Mouse (Mus musculus) lung, postnatal 0 days (tissue): ENCODE results near the gene Galnt11. TPM values are rescaled to one million over a fixed set of nuclear protein-coding genes. Genes with fewer than 3 reads are reported as not detected.

Source experiments
- ATAC-seq: fragments of 200-750 bp; cut with Nextera tagmentation; 2 replicates; pipeline ENCODE4 v1.8.0; 2017; ENCODE audit warnings: moderate library complexity
- DNase-seq: peaks from one replicate; pipeline ENCODE4 v3.0.0-alpha.2; 2016; ENCODE audit warnings: low spot score
- H3K27ac ChIP-seq: fragments of 300-500 bp; sonication (generic); 2 replicates; pipeline ENCODE4 v1.5.1; 2014; ENCODE audit warnings: antibody characterized with exemption, mild to moderate bottlenecking, low read length, mixed read lengths
- H3K27me3 ChIP-seq: fragments of 300-500 bp; sonication (generic); replicated peaks from 2 replicates; pipeline ENCODE4 v1.6.1; 2014; ENCODE audit warnings: low read length, mixed read lengths; ENCODE audit not compliant: insufficient read depth
- H3K36me3 ChIP-seq: fragments of 300-500 bp; sonication (generic); 2 replicates; pipeline ENCODE4 v1.6.1; 2014; ENCODE audit warnings: low read length, mixed read lengths; ENCODE audit not compliant: insufficient read depth
- H3K4me1 ChIP-seq: fragments of 300-500 bp; sonication (generic); 2 replicates; pipeline ENCODE4 v1.6.1; 2014; ENCODE audit warnings: antibody characterized with exemption, low read depth, low read length, mixed read lengths; ENCODE audit not compliant: insufficient read depth
- H3K4me2 ChIP-seq: fragments of 300-500 bp; sonication (generic); replicated peaks from 2 replicates; pipeline ENCODE4 v1.6.1; 2014; ENCODE audit warnings: low read depth, mild to moderate bottlenecking, low read length, moderate library complexity, mixed read lengths
- H3K4me3 ChIP-seq: fragments of 300-500 bp; sonication (generic); 2 replicates; pipeline ENCODE4 v1.5.1; 2014; ENCODE audit warnings: low read depth, low read length
- H3K9ac ChIP-seq: fragments of 300-500 bp; sonication (generic); replicated peaks from 2 replicates; pipeline ENCODE4 v1.6.1; 2014; ENCODE audit warnings: low read depth, mild to moderate bottlenecking
- H3K9me3 ChIP-seq: fragments of 300-500 bp; sonication (generic); 2 replicates; pipeline ENCODE4 v1.6.1; 2016; ENCODE audit warnings: low read length, mixed read lengths
- CTCF ChIP-seq: IDR thresholded peaks from 2 replicates; pipeline ENCODE4 v1.5.1; 2016; ENCODE audit warnings: antibody characterized with exemption, mild to moderate bottlenecking
- EP300 ChIP-seq: IDR thresholded peaks from 2 replicates; pipeline ENCODE4 v1.6.1; 2016; ENCODE audit warnings: antibody characterized with exemption, mild to moderate bottlenecking, control low read depth
- WGBS: fragments of 180-500 bp; shearing (Covaris S2); extraction: QIAGEN DNeasy Blood & Tissue Kit; methylation state at CpG from one replicate; pipeline ENCODE4 v1.1.7; 2014; 5-methylcytosine and 5-hydroxymethylcytosine counted together
- polyA plus RNA-seq: library from polyadenylated mRNA; unstranded; fragments of >200 nt; fragmentation: Nextera tagmentation; extraction: Ambion mirVana; gene quantifications from 2 replicates; pipeline ENCODE4 v1.2.1, GENCODE M21; 2015

The Galnt11 gene
- polyA plus RNA-seq, 1 experiment from 2014 or later = 25.1 TPM

- Histone ChIP-seq H3K27me3 (no peaks in the 10 kb centered on the region), H3K36me3 (peaks cover 10% of the 10 kb centered on the region; the same call in 1 of the 2 replicates), H3K4me2 (no peak overlapping the region), H3K9me3 (no peaks in the 10 kb centered on the region), H3K4me3 (no peak overlapping the region), H3K9ac (no peak overlapping the region), H3K27ac (no peak overlapping the region), H3K4me1 (no peaks in the 10 kb centered on the region)
- WGBS = 69% methylated on average over 3 of the region's 3 CpGs
- ATAC-seq (no peak), DNase-seq (no peak)
- TF ChIP-seq CTCF (no peak), EP300 (no peak)
Measured at GRCm38 (mm10) chr5:25247036-25247435, 25.3 kb downstream of the Galnt11 start.

GRCm38 (mm10) chr5:25252423-25252822 is 30.7 kb downstream of the Galnt11 start:
- Histone ChIP-seq H3K36me3 (peaks cover 20% of the 10 kb centered on the region), H3K9ac (no peak overlapping the region), H3K4me1 (peaks cover 5% of the 10 kb centered on the region; the same call in 1 of the 2 replicates), H3K27me3 (no peaks in the 10 kb centered on the region), H3K27ac (no peak overlapping the region), H3K4me3 (no peak overlapping the region), H3K4me2 (no peak overlapping the region), H3K9me3 (no peaks in the 10 kb centered on the region)
- ATAC-seq (peak; percentile 70), DNase-seq (peak; percentile 73)
- TF ChIP-seq CTCF (no peak), EP300 (peak; percentile 30; the same call in 1 of the 2 replicates)
- WGBS = 48% methylated on average over 2 of the region's 2 CpGs

GRCm38 (mm10) chr5:25252825-25253544 is 31.3 kb downstream of the Galnt11 start:
- Histone ChIP-seq H3K4me2 (no peak overlapping the region), H3K4me3 (no peak overlapping the region), H3K27ac (no peak overlapping the region), H3K27me3 (no peaks in the 10 kb centered on the region), H3K4me1 (peaks cover 5% of the 10 kb centered on the region; the same call in 1 of the 2 replicates), H3K9me3 (no peaks in the 10 kb centered on the region), H3K9ac (no peak overlapping the region), H3K36me3 (peaks cover 20% of the 10 kb centered on the region)
- no peak for TF ChIP-seq CTCF
- no peak for TF ChIP-seq EP300
- 68% methylated on average over 8 of the region's 8 CpGs for WGBS
- ATAC-seq = no peak
- DNase-seq = no peak

GRCm38 (mm10) chr5:25254491-25254890 is 32.8 kb downstream of the Galnt11 start:
- no peak overlapping the region for H3K27ac ChIP-seq
- H3K4me3 ChIP-seq = no peak overlapping the region
- ATAC-seq (no peak), DNase-seq (no peak)
- H3K9me3 ChIP-seq = no peaks in the 10 kb centered on the region
- no peak overlapping the region for H3K9ac ChIP-seq
- H3K4me1 ChIP-seq = peaks cover 5% of the 10 kb centered on the region; the same call in 1 of the 2 replicates
- no peak for TF ChIP-seq CTCF
- no peak for TF ChIP-seq EP300
- H3K27me3 ChIP-seq = no peaks in the 10 kb centered on the region
- WGBS = 91% methylated on average over 4 of the region's 4 CpGs
- no peak overlapping the region for H3K4me2 ChIP-seq
- H3K36me3 ChIP-seq = peaks cover 27% of the 10 kb centered on the region

- TF ChIP-seq EP300 (no peak), CTCF (no peak)
- H3K4me1 ChIP-seq = peaks cover 5% of the 10 kb centered on the region; the same call in 1 of the 2 replicates
- H3K27ac ChIP-seq = no peak overlapping the region
- no peaks in the 10 kb centered on the region for H3K27me3 ChIP-seq
- H3K9ac ChIP-seq = no peak overlapping the region
- H3K9me3 ChIP-seq = no peaks in the 10 kb centered on the region
- peaks cover 20% of the 10 kb centered on the region for H3K36me3 ChIP-seq
- WGBS = 89% methylated on average over 2 of the region's 2 CpGs
- H3K4me2 ChIP-seq = no peak overlapping the region
- H3K4me3 ChIP-seq = no peak overlapping the region
- DNase-seq = no peak
- ATAC-seq = no peak
Measured at GRCm38 (mm10) chr5:25256686-25257085, 35.0 kb downstream of the Galnt11 start.

GRCm38 (mm10) chr5:25261452-25261851 is 39.7 kb downstream of the Galnt11 start:
- Histone ChIP-seq H3K36me3 (peaks cover 7% of the 10 kb centered on the region; the same call in 1 of the 2 replicates), H3K9ac (no peak overlapping the region), H3K9me3 (no peaks in the 10 kb centered on the region), H3K4me1 (no peaks in the 10 kb centered on the region), H3K27me3 (no peaks in the 10 kb centered on the region), H3K27ac (no peak overlapping the region), H3K4me2 (no peak overlapping the region), H3K4me3 (no peak overlapping the region)
- 82% methylated on average over 6 of the region's 6 CpGs for WGBS
- TF ChIP-seq CTCF (no peak), EP300 (no peak)
- DNase-seq (no peak), ATAC-seq (no peak)
